Mouse (Mus musculus): ENCODE results near the gene Cd9. TPM values are rescaled to one million over a fixed set of nuclear protein-coding genes. Genes with fewer than 3 reads are reported as not detected.

Gene Cd9
- polyA plus RNA-seq (2012; rRNA removed): 138 and 140 TPM in 2 replicates

- Histone ChIP-seq H3K27me3 (replicated peaks; ENCODE audit: control insufficient read depth, insufficient read depth, low read length) (no peaks in the 10 kb centered on the region), H3K27ac (ENCODE audit: insufficient read depth, low read depth, low read length) (peak within 1 kb of the TSS; percentile 70), H3K36me3 (ENCODE audit: control insufficient read depth, insufficient read depth, low read length) (no peaks in the 10 kb centered on the region), H3K4me3 (ENCODE audit: insufficient read depth, low read depth, low read length) (peak within 1 kb of the TSS; percentile 82), H3K4me1 (ENCODE audit: control insufficient read depth, insufficient read depth, low read length) (peaks cover 4% of the 10 kb centered on the region)
- peak; percentile 71 for TF ChIP-seq POLR2A (IDR thresholded peaks at IDR 0.05; ENCODE audit: low read depth, low read length)
- TF ChIP-seq CTCF (conservative IDR thresholded peaks at IDR 0.05; ENCODE audit: insufficient read depth, insufficient read length, low read depth, low read length): no peak
- WGBS: under 1% methylated on average over 61 of the region's 61 CpGs
- DNase-seq: peak; percentile 79
Measured at GRCm38 (mm10) chr6:125494092-125494871, at the start of gene Cd9. Cd9 (minus strand) TSS chr6:125494791.

- no peak for TF ChIP-seq POLR2A (IDR thresholded peaks at IDR 0.05; ENCODE audit: low read depth, low read length)
- no peak for TF ChIP-seq CTCF (conservative IDR thresholded peaks at IDR 0.05; ENCODE audit: insufficient read depth, insufficient read length, low read depth, low read length)
- Histone ChIP-seq H3K27ac (ENCODE audit: insufficient read depth, low read depth, low read length) (no peak overlapping the region), H3K36me3 (ENCODE audit: control insufficient read depth, insufficient read depth, low read length) (no peaks in the 10 kb centered on the region), H3K27me3 (replicated peaks; ENCODE audit: control insufficient read depth, insufficient read depth, low read length) (no peaks in the 10 kb centered on the region; the same call in 1 of the 2 replicates), H3K4me3 (ENCODE audit: insufficient read depth, low read depth, low read length) (no peak overlapping the region), H3K4me1 (ENCODE audit: control insufficient read depth, insufficient read depth, low read length) (no peaks in the 10 kb centered on the region)
- WGBS: 87% methylated on average over 6 of the region's 6 CpGs
- no peak for DNase-seq
Measured at GRCm38 (mm10) chr6:125541296-125541695, 46.7 kb upstream of the Cd9 start.

GRCm38 (mm10) chr6:125540826-125541225 is 46.2 kb upstream of the Cd9 start:
- no peak for DNase-seq
- Histone ChIP-seq H3K27me3 (replicated peaks; ENCODE audit: control insufficient read depth, insufficient read depth, low read length) (no peaks in the 10 kb centered on the region; the same call in 1 of the 2 replicates), H3K4me3 (ENCODE audit: insufficient read depth, low read depth, low read length) (no peak overlapping the region), H3K4me1 (ENCODE audit: control insufficient read depth, insufficient read depth, low read length) (no peaks in the 10 kb centered on the region), H3K36me3 (ENCODE audit: control insufficient read depth, insufficient read depth, low read length) (no peaks in the 10 kb centered on the region), H3K27ac (ENCODE audit: insufficient read depth, low read depth, low read length) (no peak overlapping the region)
- 79% methylated on average over 6 of the region's 6 CpGs for WGBS
- TF ChIP-seq POLR2A (IDR thresholded peaks at IDR 0.05; ENCODE audit: low read depth, low read length): no peak
- TF ChIP-seq CTCF (conservative IDR thresholded peaks at IDR 0.05; ENCODE audit: insufficient read depth, insufficient read length, low read depth, low read length): no peak

- no peaks in the 10 kb centered on the region for H3K4me1 ChIP-seq (ENCODE audit: control insufficient read depth, insufficient read depth, low read length)
- no peak for DNase-seq
- no peaks in the 10 kb centered on the region for H3K36me3 ChIP-seq (ENCODE audit: control insufficient read depth, insufficient read depth, low read length)
- no peak for TF ChIP-seq POLR2A (IDR thresholded peaks at IDR 0.05; ENCODE audit: low read depth, low read length)
- no peak for TF ChIP-seq CTCF (conservative IDR thresholded peaks at IDR 0.05; ENCODE audit: insufficient read depth, insufficient read length, low read depth, low read length)
- no peak overlapping the region for H3K27ac ChIP-seq (ENCODE audit: insufficient read depth, low read depth, low read length)
- H3K4me3 ChIP-seq (ENCODE audit: insufficient read depth, low read depth, low read length): no peak overlapping the region
- 79% methylated on average over 10 of the region's 10 CpGs for WGBS
- H3K27me3 ChIP-seq (replicated peaks; ENCODE audit: control insufficient read depth, insufficient read depth, low read length): no peaks in the 10 kb centered on the region; the same call in 1 of the 2 replicates
Measured at GRCm38 (mm10) chr6:125540199-125540598, 45.6 kb upstream of the Cd9 start.

- Histone ChIP-seq H3K36me3 (ENCODE audit: control insufficient read depth, insufficient read depth, low read length) (no peaks in the 10 kb centered on the region), H3K27me3 (replicated peaks; ENCODE audit: control insufficient read depth, insufficient read depth, low read length) (no peaks in the 10 kb centered on the region; the same call in 1 of the 2 replicates), H3K27ac (ENCODE audit: insufficient read depth, low read depth, low read length) (no peak overlapping the region), H3K4me1 (ENCODE audit: control insufficient read depth, insufficient read depth, low read length) (no peaks in the 10 kb centered on the region), H3K4me3 (ENCODE audit: insufficient read depth, low read depth, low read length) (no peak overlapping the region)
- WGBS: 50% methylated on average over 8 of the region's 8 CpGs
- no peak for TF ChIP-seq CTCF (conservative IDR thresholded peaks at IDR 0.05; ENCODE audit: insufficient read depth, insufficient read length, low read depth, low read length)
- DNase-seq: no peak
Measured at GRCm38 (mm10) chr6:125539423-125539822, 44.8 kb upstream of the Cd9 start.

- H3K4me1 ChIP-seq (ENCODE audit: control insufficient read depth, insufficient read depth, low read length): no peaks in the 10 kb centered on the region
- no peak for TF ChIP-seq POLR2A (IDR thresholded peaks at IDR 0.05; ENCODE audit: low read depth, low read length)
- TF ChIP-seq CTCF (conservative IDR thresholded peaks at IDR 0.05; ENCODE audit: insufficient read depth, insufficient read length, low read depth, low read length): no peak
- H3K4me3 ChIP-seq (ENCODE audit: insufficient read depth, low read depth, low read length): no peak overlapping the region
- H3K27me3 ChIP-seq (replicated peaks; ENCODE audit: control insufficient read depth, insufficient read depth, low read length): no peaks in the 10 kb centered on the region; the same call in 1 of the 2 replicates
- H3K27ac ChIP-seq (ENCODE audit: insufficient read depth, low read depth, low read length): no peak overlapping the region
- no peaks in the 10 kb centered on the region for H3K36me3 ChIP-seq (ENCODE audit: control insufficient read depth, insufficient read depth, low read length)
- WGBS: 62% methylated on average over 5 of the region's 5 CpGs
- DNase-seq: no peak
Measured at GRCm38 (mm10) chr6:125538469-125538868, 43.9 kb upstream of the Cd9 start.

- no peak overlapping the region for H3K27ac ChIP-seq (ENCODE audit: insufficient read depth, low read depth, low read length)
- no peak for TF ChIP-seq CTCF (conservative IDR thresholded peaks at IDR 0.05; ENCODE audit: insufficient read depth, insufficient read length, low read depth, low read length)
- no peak for TF ChIP-seq POLR2A (IDR thresholded peaks at IDR 0.05; ENCODE audit: low read depth, low read length)
- H3K27me3 ChIP-seq (replicated peaks; ENCODE audit: control insufficient read depth, insufficient read depth, low read length): no peaks in the 10 kb centered on the region; the same call in 1 of the 2 replicates
- no peaks in the 10 kb centered on the region for H3K36me3 ChIP-seq (ENCODE audit: control insufficient read depth, insufficient read depth, low read length)
- 60% methylated on average over 5 of the region's 5 CpGs for WGBS
- DNase-seq: no peak
- no peak overlapping the region for H3K4me3 ChIP-seq (ENCODE audit: insufficient read depth, low read depth, low read length)
- H3K4me1 ChIP-seq (ENCODE audit: control insufficient read depth, insufficient read depth, low read length): no peaks in the 10 kb centered on the region
Measured at GRCm38 (mm10) chr6:125534990-125535389, 40.4 kb upstream of the Cd9 start.
